25 mouse cellular contexts compared by ENCODE assay signal in genomic region chr6:16468693-16469375, GRCm38 (mm10).
A peak's percentile ranks its signal among the peaks of the same experiment; 100 is the strongest.
DNase-seq lines count a peak whose midpoint lies in the region; ATAC-seq lines count a peak whose summit lies in the region.
"Had no signal": no experiment of that assay in that cellular context is flagged by ENCODE, and none has a peak within 500 bp of the region (broad histone marks: within the 10 kb centered on the region; RNA-seq: fewer than 3 reads in every experiment).

No protein-coding gene starts in this region.

- no peaks in the 10 kb centered on the region for H3K4me1 ChIP-seq in embryonic facial prominence, embryonic 11.5 days (ENCODE audit: control insufficient read depth, insufficient read depth, low read length)
- H3K4me1 ChIP-seq in embryonic facial prominence, embryonic 10.5 days, result no peaks in the 10 kb centered on the region
- no peaks in the 10 kb centered on the region for H3K4me1 ChIP-seq in kidney, embryonic 16.5 days (ENCODE audit: insufficient read depth, low read length)
- H3K4me1 ChIP-seq in intestine, embryonic 16.5 days (ENCODE audit: control insufficient read depth, insufficient read depth, low read length), result no peaks in the 10 kb centered on the region
- H3K4me1 ChIP-seq: embryonic facial prominence, embryonic 12.5 days; forebrain, embryonic 10.5 days; forebrain, embryonic 12.5 days had no signal

- DNase-seq in embryonic facial prominence, embryonic 11.5 days (ENCODE audit: low spot score), result peak; percentile 11
- no peak for DNase-seq in embryonic facial prominence, embryonic 10.5 days (ENCODE audit: low spot score)
- DNase-seq in kidney, postnatal 25 days, result no peak
- DNase-seq: adrenal gland, adult 8-10 months; adrenal gland, postnatal 14 days; adrenal gland, postnatal 36 days; B cell, adult 2 months; cerebellum, adult 11-12 months; cerebellum, adult 2 months; cerebellum, adult 9-10 months; cerebellum, postnatal 10 days; cerebellum, postnatal 25 days had no signal

- no peak overlapping the region for H3K27ac ChIP-seq in embryonic facial prominence, embryonic 11.5 days (replicated peaks; ENCODE audit: low read depth, low read length)
- H3K27ac ChIP-seq in embryonic facial prominence, embryonic 10.5 days (replicated peaks), result no peak overlapping the region
- H3K27ac ChIP-seq in kidney, embryonic 16.5 days (ENCODE audit: low read length), result no peak overlapping the region
- H3K27ac ChIP-seq in intestine, embryonic 16.5 days (ENCODE audit: low read length), result no peak overlapping the region
- H3K27ac ChIP-seq: embryonic facial prominence, embryonic 12.5 days; forebrain, embryonic 10.5 days; forebrain, embryonic 12.5 days had no signal

- no peak overlapping the region for H3K4me2 ChIP-seq in embryonic facial prominence, embryonic 11.5 days (ENCODE audit: low read depth, low read length)
- no peak overlapping the region for H3K4me2 ChIP-seq in kidney, embryonic 16.5 days (replicated peaks; ENCODE audit: low read depth, low read length)
- no peak overlapping the region for H3K4me2 ChIP-seq in intestine, embryonic 16.5 days (ENCODE audit: low read depth, low read length)
- H3K4me2 ChIP-seq: embryonic facial prominence, embryonic 12.5 days; forebrain, embryonic 12.5 days had no signal

- 57% methylated on average over 3 of the region's 3 CpGs for WGBS in embryonic facial prominence, embryonic 11.5 days
- WGBS in embryonic facial prominence, embryonic 10.5 days, result 67% methylated on average over 3 of the region's 3 CpGs
- 68% methylated on average over 3 of the region's 3 CpGs for WGBS in kidney, embryonic 16.5 days
- 74% methylated on average over 3 of the region's 3 CpGs for WGBS in intestine, embryonic 16.5 days

- H3K36me3 ChIP-seq in embryonic facial prominence, embryonic 11.5 days (replicated peaks; ENCODE audit: control insufficient read depth, insufficient read depth, low read depth, low read length), result no peaks in the 10 kb centered on the region
- H3K36me3 ChIP-seq in embryonic facial prominence, embryonic 10.5 days (replicated peaks), result no peaks in the 10 kb centered on the region
- H3K36me3 ChIP-seq in kidney, embryonic 16.5 days (ENCODE audit: insufficient read depth, low read length), result no peaks in the 10 kb centered on the region
- no peaks in the 10 kb centered on the region for H3K36me3 ChIP-seq in intestine, embryonic 16.5 days (ENCODE audit: control insufficient read depth, insufficient read depth, low read length)
- H3K36me3 ChIP-seq: embryonic facial prominence, embryonic 12.5 days; forebrain, embryonic 10.5 days; forebrain, embryonic 12.5 days; G1E had no signal

- no peaks in the 10 kb centered on the region for H3K9me3 ChIP-seq in embryonic facial prominence, embryonic 11.5 days (replicated peaks; ENCODE audit: control insufficient read depth, low read length)
- H3K9me3 ChIP-seq in embryonic facial prominence, embryonic 10.5 days, result no peaks in the 10 kb centered on the region
- no peaks in the 10 kb centered on the region for H3K9me3 ChIP-seq in kidney, embryonic 16.5 days (ENCODE audit: low read length)
- H3K9me3 ChIP-seq in intestine, embryonic 16.5 days (ENCODE audit: control insufficient read depth, low read length), result no peaks in the 10 kb centered on the region
- H3K9me3 ChIP-seq: embryonic facial prominence, embryonic 12.5 days; forebrain, embryonic 10.5 days; forebrain, embryonic 12.5 days; G1E had no signal

- no peak overlapping the region for H3K4me3 ChIP-seq in embryonic facial prominence, embryonic 11.5 days (ENCODE audit: low read depth, low read length)
- H3K4me3 ChIP-seq in embryonic facial prominence, embryonic 10.5 days, result no peak overlapping the region
- no peak overlapping the region for H3K4me3 ChIP-seq in kidney, embryonic 16.5 days (ENCODE audit: low read length)
- no peak overlapping the region for H3K4me3 ChIP-seq in intestine, embryonic 16.5 days (ENCODE audit: low read length)
- H3K4me3 ChIP-seq: embryonic facial prominence, embryonic 12.5 days; erythroblast, embryonic 14.5 days; forebrain, embryonic 10.5 days; forebrain, embryonic 12.5 days had no signal

- no peak for ATAC-seq in embryonic facial prominence, embryonic 11.5 days (replicated peaks; ENCODE audit: insufficient number of reproducible peaks, low FRiP score, low TSS enrichment, low read depth)
- peak; percentile 51; the same call in 1 of the 2 replicates for ATAC-seq in kidney, embryonic 16.5 days (ENCODE audit: low FRiP score, low TSS enrichment)
- peak; percentile 80 for ATAC-seq in intestine, embryonic 16.5 days
- ATAC-seq: activated CD4-positive, CD25-positive, alpha-beta regulatory T cell, adult 4 months; CD4-positive, CD25-positive, alpha-beta regulatory T cell, adult 4 months; forebrain, embryonic 14.5 days; forebrain, embryonic 16.5 days; Patski had no signal

- no peak overlapping the region for H3K9ac ChIP-seq in embryonic facial prominence, embryonic 11.5 days (replicated peaks; ENCODE audit: low read length)
- H3K9ac ChIP-seq in kidney, embryonic 16.5 days (replicated peaks; ENCODE audit: low read length), result no peak overlapping the region
- no peak overlapping the region for H3K9ac ChIP-seq in intestine, embryonic 16.5 days (ENCODE audit: low read depth, low read length)
- H3K9ac ChIP-seq: embryonic facial prominence, embryonic 12.5 days; forebrain, embryonic 12.5 days had no signal

- H3K27me3 ChIP-seq in embryonic facial prominence, embryonic 11.5 days (ENCODE audit: control insufficient read depth, insufficient read depth, low read length), result no peaks in the 10 kb centered on the region
- H3K27me3 ChIP-seq in embryonic facial prominence, embryonic 10.5 days (replicated peaks; ENCODE audit: low read depth, poor library complexity, severe bottlenecking), result no peaks in the 10 kb centered on the region
- H3K27me3 ChIP-seq in kidney, embryonic 16.5 days (ENCODE audit: insufficient read depth, low read length), result no peaks in the 10 kb centered on the region
- H3K27me3 ChIP-seq in intestine, embryonic 16.5 days (replicated peaks; ENCODE audit: control insufficient read depth, insufficient read depth, low read length), result no peaks in the 10 kb centered on the region
- H3K27me3 ChIP-seq: CH12.LX; embryonic facial prominence, embryonic 12.5 days; forebrain, embryonic 12.5 days; Patski had no signal
